Mouse (Mus musculus): ENCODE measurements around the gene Olfr354. TPM values are rescaled to one million over a fixed set of nuclear protein-coding genes. Genes with fewer than 3 reads are reported as not detected.

Gene Olfr354
- total and polyA plus RNA-seq, 3 experiments = not detected

DNA sequence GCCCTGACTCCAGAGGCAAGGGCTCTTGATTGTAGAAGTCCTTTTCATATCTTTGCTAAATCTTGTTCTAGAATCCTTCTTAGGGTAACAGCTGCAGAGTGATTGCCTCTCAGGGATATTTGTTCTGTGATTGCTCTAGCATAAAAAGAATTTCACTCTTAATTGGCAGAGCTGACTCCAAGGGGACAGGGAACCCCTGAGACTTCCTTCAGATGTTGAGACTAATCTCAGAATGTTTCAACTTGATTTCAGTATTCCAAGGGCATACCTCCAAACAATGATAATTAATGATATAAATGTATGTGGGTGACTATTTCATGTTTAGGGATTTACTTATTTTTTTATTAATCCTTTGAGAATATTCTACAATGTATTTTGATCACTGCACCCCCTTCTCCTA is 23.3 kb downstream of the Olfr354 start, which contains the start of gene Olfr355:
Gene Olfr355 (minus strand): TSS at position 101 of the 400 bp plus-strand sequence.
- no peaks in the 10 kb centered on the region for H3K36me3 ChIP-seq (ENCODE audit: control insufficient read depth in 1 of 2, insufficient read depth in 2 of 2, low read length in 2 of 2)
- H3K9ac ChIP-seq (ENCODE audit: control insufficient read depth, low read depth, low read length, poor library complexity, severe bottlenecking) = no peak within 1 kb of the TSS
- H3K27ac ChIP-seq (ENCODE audit: control insufficient read depth, low read depth, low read length) = no peak within 1 kb of the TSS
- H3K9me3 ChIP-seq (replicated peaks; ENCODE audit: insufficient read depth, low read length) = no peaks in the 10 kb centered on the region
- H3K27me3 ChIP-seq (ENCODE audit: control insufficient read depth in 1 of 2, insufficient read depth in 2 of 2, low read length in 2 of 2) = no peaks in the 10 kb centered on the region
- TF ChIP-seq TAL1 (IDR thresholded peaks at IDR 0.05; ENCODE audit: low read length) (no peak), ZKSCAN1 (IDR thresholded peaks at IDR 0.05; ENCODE audit: low read depth, low read length) (no peak), USF1 (IDR thresholded peaks at IDR 0.05; ENCODE audit: low read depth, low read length) (no peak), SIN3A (IDR thresholded peaks at IDR 0.05; ENCODE audit: low read length) (no peak), E2F4 (IDR thresholded peaks at IDR 0.05; ENCODE audit: borderline replicate concordance, low read depth, low read length) (no peak), GABPA (IDR thresholded peaks at IDR 0.05; ENCODE audit: low read depth, low read length) (no peak), TCF12 (IDR thresholded peaks at IDR 0.05; ENCODE audit: low read depth, low read length) (no peak), CHD2 (IDR thresholded peaks at IDR 0.05; ENCODE audit: low read length) (no peak), USF2 (IDR thresholded peaks at IDR 0.05; ENCODE audit: borderline replicate concordance in 1 of 2, insufficient read depth in 1 of 2, low read depth in 1 of 2, low read length in 2 of 2) (no peak), MAX (IDR thresholded peaks at IDR 0.05; ENCODE audit: low read length) (no peak), MXI1 (IDR thresholded peaks at IDR 0.05; ENCODE audit: low read depth, low read length) (no peak), POLR2A (IDR thresholded peaks at IDR 0.05; ENCODE audit: control insufficient read depth in 1 of 2, insufficient read depth in 1 of 2, low read depth in 1 of 2, low read length in 2 of 2, poor library complexity in 1 of 2) (no peak), MYB (IDR thresholded peaks at IDR 0.05; ENCODE audit: low read depth, low read length) (no peak), HCFC1 (IDR thresholded peaks at IDR 0.05; ENCODE audit: low read depth, low read length) (no peak), NRF1 (IDR thresholded peaks at IDR 0.05; ENCODE audit: insufficient read depth, low read depth, low read length, poor library complexity, severe bottlenecking) (no peak), MAZ (IDR thresholded peaks at IDR 0.05; ENCODE audit: low read depth, low read length) (no peak), ZNF384 (IDR thresholded peaks at IDR 0.05; ENCODE audit: low read depth, low read length) (no peak), EP300 (IDR thresholded peaks at IDR 0.05; ENCODE audit: low read depth in 1 of 2, low read length in 2 of 2) (no peak), JUND (IDR thresholded peaks at IDR 0.05; ENCODE audit: low read depth, low read length) (no peak), RCOR1 (IDR thresholded peaks at IDR 0.05; ENCODE audit: low read depth, low read length) (no peak)
- H3K4me1 ChIP-seq (ENCODE audit: control insufficient read depth in 1 of 2, insufficient read depth in 2 of 2, low read length in 2 of 2) = no peaks in the 10 kb centered on the region
- DNase-seq (ENCODE audit: low read depth, low spot score) = no peak
- H3K4me3 ChIP-seq (ENCODE audit: control insufficient read depth in 1 of 2, insufficient read depth in 1 of 2, low read depth in 2 of 2, low read length in 2 of 2) = no peak within 1 kb of the TSS
- H3K79me2 ChIP-seq (ENCODE audit: control insufficient read depth, insufficient read depth, low read length, poor library complexity) = no peaks in the 10 kb centered on the region

DNA sequence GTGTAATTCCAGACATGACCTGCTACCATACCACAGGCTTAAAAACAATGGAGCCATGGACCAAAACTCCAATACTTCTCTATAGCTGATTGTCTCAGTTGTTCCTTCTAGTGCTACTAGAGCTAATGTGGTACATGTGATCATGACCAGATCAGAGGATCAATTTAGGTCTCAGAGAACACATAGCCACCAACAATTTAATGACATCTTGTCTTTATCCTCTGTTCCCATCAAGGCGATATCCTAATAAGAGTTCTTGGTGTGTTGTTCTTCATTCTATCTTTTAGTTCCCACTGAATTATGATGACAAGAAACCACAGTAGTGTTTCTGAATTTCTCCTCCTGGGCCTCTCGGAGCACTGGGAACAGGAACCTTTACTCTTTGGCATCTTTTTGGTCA is 31.3 kb downstream of the Olfr354 start, which contains the start of gene Olfr356:
Gene Olfr356 (plus strand): TSS at position 301 of the 400 bp plus-strand sequence.
- Histone ChIP-seq H3K27me3 (ENCODE audit: control insufficient read depth in 1 of 2, insufficient read depth in 2 of 2, low read length in 2 of 2) (no peaks in the 10 kb centered on the region), H3K4me1 (ENCODE audit: control insufficient read depth in 1 of 2, insufficient read depth in 2 of 2, low read length in 2 of 2) (no peaks in the 10 kb centered on the region), H3K4me3 (ENCODE audit: control insufficient read depth in 1 of 2, insufficient read depth in 1 of 2, low read depth in 2 of 2, low read length in 2 of 2) (no peak within 1 kb of the TSS), H3K9ac (ENCODE audit: control insufficient read depth, low read depth, low read length, poor library complexity, severe bottlenecking) (no peak within 1 kb of the TSS), H3K36me3 (ENCODE audit: control insufficient read depth in 1 of 2, insufficient read depth in 2 of 2, low read length in 2 of 2) (no peaks in the 10 kb centered on the region), H3K27ac (ENCODE audit: control insufficient read depth, low read depth, low read length) (no peak within 1 kb of the TSS), H3K9me3 (replicated peaks; ENCODE audit: insufficient read depth, low read length) (no peaks in the 10 kb centered on the region), H3K79me2 (ENCODE audit: control insufficient read depth, insufficient read depth, low read length, poor library complexity) (no peaks in the 10 kb centered on the region)
- no peak for DNase-seq (ENCODE audit: low read depth, low spot score)
- TF ChIP-seq EP300 (IDR thresholded peaks at IDR 0.05; ENCODE audit: low read depth in 1 of 2, low read length in 2 of 2) (no peak), TCF12 (IDR thresholded peaks at IDR 0.05; ENCODE audit: low read depth, low read length) (no peak)

Other genes starting within 250 kb of the Olfr354 start
- gene Olfr346, start 219.9 kb upstream of the Olfr354 start, total RNA-seq (2012; rRNA removed) = not detected in 2 replicates
- gene Olfr346, start 219.9 kb upstream of the Olfr354 start, polyA plus RNA-seq (2012; ENCODE audit: insufficient read depth in 1 of 2, insufficient read length in 2 of 2, low read depth in 1 of 2, low replicate concordance in 2 of 2, missing spikeins in 1 of 2) = not detected
- gene Olfr347, start 173.8 kb upstream of the Olfr354 start, total RNA-seq (2012; rRNA removed) = not detected in 2 replicates
- not detected for gene Olfr347, start 173.8 kb upstream of the Olfr354 start, polyA plus RNA-seq (2012; ENCODE audit: insufficient read depth in 1 of 2, insufficient read length in 2 of 2, low read depth in 1 of 2, low replicate concordance in 2 of 2, missing spikeins in 1 of 2)
- not detected in 2 replicates for gene Olfr348, start 121.4 kb upstream of the Olfr354 start, total RNA-seq (2012; rRNA removed)
- not detected for gene Olfr348, start 121.4 kb upstream of the Olfr354 start, polyA plus RNA-seq (2012; ENCODE audit: insufficient read depth in 1 of 2, insufficient read length in 2 of 2, low read depth in 1 of 2, low replicate concordance in 2 of 2, missing spikeins in 1 of 2)
- not detected in 2 replicates for gene Olfr50, start 115.1 kb upstream of the Olfr354 start, total RNA-seq (2012; rRNA removed)
- gene Olfr50, start 115.1 kb upstream of the Olfr354 start, polyA plus RNA-seq (2012; ENCODE audit: insufficient read depth in 1 of 2, insufficient read length in 2 of 2, low read depth in 1 of 2, low replicate concordance in 2 of 2, missing spikeins in 1 of 2) = not detected
- not detected in 2 replicates for gene Olfr3, start 88.6 kb upstream of the Olfr354 start, total RNA-seq (2012; rRNA removed)
- not detected for gene Olfr3, start 88.6 kb upstream of the Olfr354 start, polyA plus RNA-seq (2012; ENCODE audit: insufficient read depth in 1 of 2, insufficient read length in 2 of 2, low read depth in 1 of 2, low replicate concordance in 2 of 2, missing spikeins in 1 of 2)
- not detected in 2 replicates for gene Olfr350, start 59.4 kb upstream of the Olfr354 start, total RNA-seq (2012; rRNA removed)
- not detected for gene Olfr350, start 59.4 kb upstream of the Olfr354 start, polyA plus RNA-seq (2012; ENCODE audit: insufficient read depth in 1 of 2, insufficient read length in 2 of 2, low read depth in 1 of 2, low replicate concordance in 2 of 2, missing spikeins in 1 of 2)
- not detected in 2 replicates for gene Olfr351, start 43.0 kb upstream of the Olfr354 start, total RNA-seq (2012; rRNA removed)
- not detected for gene Olfr351, start 43.0 kb upstream of the Olfr354 start, polyA plus RNA-seq (2012; ENCODE audit: insufficient read depth in 1 of 2, insufficient read length in 2 of 2, low read depth in 1 of 2, low replicate concordance in 2 of 2, missing spikeins in 1 of 2)
- gene Olfr352, start 37.2 kb upstream of the Olfr354 start, total RNA-seq (2012; rRNA removed) = not detected in 2 replicates
- gene Olfr352, start 37.2 kb upstream of the Olfr354 start, polyA plus RNA-seq (2012; ENCODE audit: insufficient read depth in 1 of 2, insufficient read length in 2 of 2, low read depth in 1 of 2, low replicate concordance in 2 of 2, missing spikeins in 1 of 2) = not detected
- gene Olfr353, start 12.7 kb upstream of the Olfr354 start, total RNA-seq (2012; rRNA removed) = not detected in 2 replicates
- not detected for gene Olfr353, start 12.7 kb upstream of the Olfr354 start, polyA plus RNA-seq (2012; ENCODE audit: insufficient read depth in 1 of 2, insufficient read length in 2 of 2, low read depth in 1 of 2, low replicate concordance in 2 of 2, missing spikeins in 1 of 2)
- not detected in 2 replicates for gene Olfr355, start 23.2 kb downstream of the Olfr354 start, total RNA-seq (2012; rRNA removed)
- gene Olfr355, start 23.2 kb downstream of the Olfr354 start, polyA plus RNA-seq (2012; ENCODE audit: insufficient read depth in 1 of 2, insufficient read length in 2 of 2, low read depth in 1 of 2, low replicate concordance in 2 of 2, missing spikeins in 1 of 2) = not detected
- gene Olfr356, start 31.4 kb downstream of the Olfr354 start, total RNA-seq (2012; rRNA removed) = not detected in 2 replicates
- not detected for gene Olfr356, start 31.4 kb downstream of the Olfr354 start, polyA plus RNA-seq (2012; ENCODE audit: insufficient read depth in 1 of 2, insufficient read length in 2 of 2, low read depth in 1 of 2, low replicate concordance in 2 of 2, missing spikeins in 1 of 2)
- gene Olfr357, start 88.1 kb downstream of the Olfr354 start, total RNA-seq (2012; rRNA removed) = not detected in 2 replicates
- not detected for gene Olfr357, start 88.1 kb downstream of the Olfr354 start, polyA plus RNA-seq (2012; ENCODE audit: insufficient read depth in 1 of 2, insufficient read length in 2 of 2, low read depth in 1 of 2, low replicate concordance in 2 of 2, missing spikeins in 1 of 2)
- gene Olfr358, start 103.7 kb downstream of the Olfr354 start, total RNA-seq (2012; rRNA removed) = not detected in 2 replicates
- not detected for gene Olfr358, start 103.7 kb downstream of the Olfr354 start, polyA plus RNA-seq (2012; ENCODE audit: insufficient read depth in 1 of 2, insufficient read length in 2 of 2, low read depth in 1 of 2, low replicate concordance in 2 of 2, missing spikeins in 1 of 2)
- not detected in 2 replicates for gene Olfr360, start 160.1 kb downstream of the Olfr354 start, total RNA-seq (2012; rRNA removed)
- gene Olfr360, start 160.1 kb downstream of the Olfr354 start, polyA plus RNA-seq (2012; ENCODE audit: insufficient read depth in 1 of 2, insufficient read length in 2 of 2, low read depth in 1 of 2, low replicate concordance in 2 of 2, missing spikeins in 1 of 2) = not detected
- gene Olfr361, start 183.6 kb downstream of the Olfr354 start, total RNA-seq (2012; rRNA removed) = not detected in 2 replicates
- not detected for gene Olfr361, start 183.6 kb downstream of the Olfr354 start, polyA plus RNA-seq (2012; ENCODE audit: insufficient read depth in 1 of 2, insufficient read length in 2 of 2, low read depth in 1 of 2, low replicate concordance in 2 of 2, missing spikeins in 1 of 2)
- not detected in 2 replicates for gene Olfr362, start 212.2 kb downstream of the Olfr354 start, total RNA-seq (2012; rRNA removed)
- gene Olfr362, start 212.2 kb downstream of the Olfr354 start, polyA plus RNA-seq (2012; ENCODE audit: insufficient read depth in 1 of 2, insufficient read length in 2 of 2, low read depth in 1 of 2, low replicate concordance in 2 of 2, missing spikeins in 1 of 2) = not detected
- gene Olfr364-ps1, start 233.6 kb downstream of the Olfr354 start, total RNA-seq (2012; rRNA removed) = not detected in 2 replicates
- gene Olfr364-ps1, start 233.6 kb downstream of the Olfr354 start, polyA plus RNA-seq (2012; ENCODE audit: insufficient read depth in 1 of 2, insufficient read length in 2 of 2, low read depth in 1 of 2, low replicate concordance in 2 of 2, missing spikeins in 1 of 2) = not detected

All from MEL (cell line).